Mouse (Mus musculus) thymus, postnatal 10 days (tissue): ENCODE measurements around the gene Eml3.

ENCODE experiments used
- DNase-seq, 2 experiments: peaks; one replicate each; pipeline ENCODE4 v3.0.0; 2021; ENCODE audit warnings: low spot score in 2 of 2

The Eml3 gene

DNA sequence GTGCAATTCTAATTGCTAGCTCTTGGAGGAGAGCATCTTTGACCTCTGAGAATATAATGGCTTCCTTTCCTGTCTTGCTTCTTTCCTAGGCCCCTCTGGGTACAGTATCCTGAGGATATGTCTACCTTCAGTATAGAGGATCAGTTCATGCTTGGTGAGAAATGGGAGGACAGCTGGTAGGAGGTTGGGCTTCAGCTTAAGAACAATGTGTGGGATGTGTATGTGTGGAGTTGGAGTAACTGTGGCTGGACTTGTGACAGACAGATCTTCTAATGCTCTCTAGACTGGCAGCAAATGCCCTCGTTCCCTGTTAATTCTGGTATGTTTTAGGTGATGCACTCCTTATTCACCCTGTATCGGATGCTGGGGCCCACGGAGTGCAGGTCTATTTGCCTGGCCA, 15.1 kb upstream of the Eml3 start:
- DNase-seq, result no peak

GRCm38 (mm10) chr19:8919000-8919399, 10.4 kb upstream of the Eml3 start:
- DNase-seq, result no peak

DNA sequence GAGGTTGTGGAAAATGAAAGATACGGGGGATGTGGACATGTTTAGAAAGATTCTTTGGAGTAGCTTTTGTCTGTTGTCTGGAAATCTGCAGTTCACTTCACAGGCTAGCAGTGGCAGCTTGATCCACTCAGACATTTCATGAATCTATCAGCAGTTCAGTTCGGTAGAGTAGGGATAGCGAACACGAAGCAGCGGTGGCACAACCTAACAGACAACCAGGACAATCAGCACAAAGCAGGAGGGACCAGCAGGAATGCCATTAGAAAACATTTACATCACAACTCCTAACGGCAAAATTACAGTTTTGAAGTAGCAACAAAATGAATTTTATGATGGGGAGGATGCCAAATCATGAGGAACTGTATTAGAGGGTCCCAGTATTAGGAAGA, 9.7 kb upstream of the Eml3 start:
- DNase-seq, result no peak

- DNase-seq, result peak; percentile 65 to 73
Measured at GRCm38 (mm10) chr19:8920073-8920736, 9.1 kb upstream of the Eml3 start, which contains the start of gene B3gat3. Gene B3gat3, plus strand, starts transcription at chr19:8920374.

DNA sequence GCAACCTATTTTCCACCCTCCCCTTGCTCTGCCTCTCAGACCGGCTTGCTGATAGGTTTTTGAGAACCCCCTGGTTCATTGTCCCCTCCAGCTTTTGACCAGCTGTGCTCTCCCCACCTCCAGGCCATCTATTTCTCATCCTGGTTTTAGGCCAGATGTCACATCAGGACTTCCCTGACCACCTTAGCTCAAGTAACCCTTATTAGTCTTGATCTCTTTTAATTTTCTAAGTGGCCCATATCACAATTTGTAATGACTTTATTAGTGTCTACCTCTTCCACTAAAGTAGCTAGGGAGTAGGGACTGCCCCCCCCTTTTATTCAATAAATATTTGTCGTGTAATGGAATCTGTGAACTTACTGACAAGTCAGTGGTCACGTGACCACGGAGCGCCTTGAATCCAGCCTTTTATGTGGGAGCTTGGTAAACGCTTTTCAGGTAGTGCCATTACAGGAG, 8.5 kb upstream of the Eml3 start:
- no peak for DNase-seq

- no peak for DNase-seq
Measured at GRCm38 (mm10) chr19:8921741-8922140, 7.6 kb upstream of the Eml3 start.

GRCm38 (mm10) chr19:8926766-8927165, 2.6 kb upstream of the Eml3 start:
- DNase-seq, result no peak

GRCm38 (mm10) chr19:8927891-8928525, 1.3 kb upstream of the Eml3 start:
- no peak for DNase-seq

- peak in 1 of 2 experiments; percentile 23 for DNase-seq
Measured at GRCm38 (mm10) chr19:8928689-8929223, 596 bp upstream of the Eml3 start.

DNA sequence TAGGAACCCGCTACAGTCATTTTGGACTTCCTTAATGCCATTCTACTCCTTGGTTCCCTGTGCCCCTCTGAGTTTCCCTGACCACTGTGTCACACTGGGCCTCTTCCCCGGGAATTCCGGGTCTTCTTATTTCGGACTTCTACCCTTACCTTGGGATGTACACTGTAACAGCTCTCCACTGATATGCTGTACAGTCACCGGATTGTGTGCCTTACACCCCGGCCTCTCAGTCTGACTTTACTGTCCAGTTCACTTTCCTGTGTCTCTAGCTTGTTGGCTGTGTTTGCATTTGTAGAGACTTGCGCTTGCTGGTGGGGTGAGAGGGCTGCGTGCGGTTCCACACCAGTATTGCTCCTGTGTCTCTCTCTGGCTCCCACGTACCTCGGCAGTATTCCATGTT, 765 bp downstream of the Eml3 start:
- no peak for DNase-seq

DNA sequence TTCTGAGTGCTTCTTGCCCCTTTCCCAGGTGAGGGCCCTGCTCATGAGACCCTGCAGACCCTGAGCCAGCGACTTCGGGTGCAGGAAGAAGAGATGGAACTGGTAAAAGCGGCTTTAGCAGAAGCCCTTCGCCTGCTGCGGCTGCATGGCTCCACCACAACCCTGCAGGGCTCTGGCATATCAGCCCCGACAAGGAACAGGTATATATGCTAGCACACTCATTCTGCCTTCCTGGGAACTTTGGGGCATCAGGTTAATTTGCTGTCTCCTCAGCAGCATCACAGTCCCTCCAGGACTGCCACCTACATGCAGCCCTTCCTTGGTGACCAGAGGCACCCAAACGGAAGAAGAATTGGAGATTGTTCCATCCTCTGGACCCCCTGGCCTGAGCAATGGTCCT, 1.4 kb downstream of the Eml3 start:
- no peak for DNase-seq

GRCm38 (mm10) chr19:8936736-8937135, 7.4 kb downstream of the Eml3 start:
- no peak for DNase-seq

- no peak for DNase-seq
Measured at GRCm38 (mm10) chr19:8940526-8941133, 11.3 kb downstream of the Eml3 start.

DNA sequence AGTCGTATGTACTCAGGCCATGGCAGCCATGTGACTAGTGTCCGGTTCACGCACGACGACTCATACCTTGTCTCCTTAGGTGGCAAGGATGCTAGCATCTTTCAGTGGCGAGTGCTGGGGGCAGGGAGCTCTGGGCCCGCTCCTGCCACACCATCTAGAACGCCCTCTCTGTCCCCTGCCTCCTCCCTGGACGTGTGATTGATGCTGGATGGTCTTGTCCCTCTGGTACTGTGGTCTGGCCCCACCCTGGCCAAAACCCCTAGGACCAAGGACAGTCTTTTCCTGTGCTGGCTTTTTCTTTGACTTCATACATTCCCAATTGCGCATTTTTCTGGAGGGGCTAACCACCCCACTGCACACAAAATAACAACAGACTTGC, 11.8 kb downstream of the Eml3 start:
- DNase-seq, result peak in 1 of 2 experiments; percentile 36

- peak; percentile 96 to 98 for DNase-seq
Measured at GRCm38 (mm10) chr19:8941515-8942217, 12.3 kb downstream of the Eml3 start, which contains the start of gene Mta2. Gene Mta2, plus strand, starts transcription at chr19:8941875.

GRCm38 (mm10) chr19:8942276-8942964, 13.1 kb downstream of the Eml3 start:
- peak in 1 of 2 experiments; percentile 33 for DNase-seq

DNA sequence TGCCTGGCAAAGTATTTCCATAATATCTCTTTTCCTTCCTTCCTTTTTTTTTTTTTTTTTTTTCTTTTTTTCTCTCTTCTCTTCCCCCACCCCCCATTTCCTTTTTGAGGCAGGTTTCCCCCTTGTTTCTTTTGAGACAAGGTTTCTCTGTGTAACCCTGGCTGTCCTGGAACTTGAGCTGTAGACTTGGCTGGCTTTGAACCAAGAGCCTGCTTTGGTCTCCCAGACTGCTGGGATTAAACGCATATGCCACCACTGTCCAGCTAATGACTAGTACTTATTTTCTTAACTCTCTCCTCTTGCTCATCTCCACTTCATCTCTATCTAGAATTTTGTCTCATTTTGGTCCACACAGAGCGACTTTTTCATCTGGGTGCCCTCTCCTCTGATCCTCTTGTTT, 13.7 kb downstream of the Eml3 start:
- no peak for DNase-seq

- no peak for DNase-seq
Measured at GRCm38 (mm10) chr19:8944062-8944461, 14.7 kb downstream of the Eml3 start.

GRCm38 (mm10) chr19:8944750-8945149, 15.4 kb downstream of the Eml3 start:
- DNase-seq, result peak in 1 of 2 experiments; percentile 58

DNA sequence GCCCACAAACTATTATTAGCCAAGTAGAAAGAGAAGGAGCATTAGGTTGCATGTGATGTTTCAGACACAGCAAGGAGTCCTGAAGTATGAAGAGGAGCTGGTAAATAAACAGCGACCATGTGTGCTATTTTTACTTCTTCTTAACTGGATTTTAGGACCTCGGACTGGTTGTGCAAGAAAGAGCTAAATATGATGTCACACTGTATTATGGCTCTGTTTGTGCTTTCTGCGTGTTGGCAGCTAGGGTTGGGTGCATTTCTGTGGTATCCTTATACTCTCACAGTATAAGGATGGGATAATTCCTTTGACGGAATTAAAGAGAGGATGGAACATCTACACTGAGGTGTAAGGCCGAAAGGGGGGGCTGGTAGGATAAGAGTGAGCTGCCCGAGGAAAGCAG, 15.9 kb downstream of the Eml3 start:
- no peak for DNase-seq

GRCm38 (mm10) chr19:8946929-8947328, 17.6 kb downstream of the Eml3 start:
- no peak for DNase-seq
